Mouse (Mus musculus) CH12.LX (cell line): ENCODE results near the gene Ltb. TPM values are rescaled to one million over a fixed set of nuclear protein-coding genes. Genes with fewer than 3 reads are reported as not detected.

Experiments
- DNase-seq: peaks from one replicate; pipeline ENCODE4 v3.0.0-alpha.2; 2013; ENCODE audit errors: extremely low read depth
- H3K27ac ChIP-seq: 2 replicates; pipeline ENCODE4 v1.5.1; 2012; ENCODE audit warnings: low read depth, mild to moderate bottlenecking, control low read depth, moderate library complexity; ENCODE audit not compliant: insufficient read depth
- H3K27me3 ChIP-seq: replicated peaks from 2 replicates; pipeline ENCODE3; 2012; ENCODE audit warnings: inconsistent platforms
- H3K36me3 ChIP-seq, 2 experiments: replicated peaks in 1 of 2; 2 replicates each; pipeline versions ENCODE3 to v1.6.1; 2012; ENCODE audit warnings: inconsistent platforms in 1 of 2, low read length in 1 of 2, mild to moderate bottlenecking in 1 of 2, mixed read lengths in 1 of 2, moderate library complexity in 1 of 2; ENCODE audit not compliant: control insufficient read depth in 1 of 2, insufficient read depth in 1 of 2
- H3K4me1 ChIP-seq, 2 experiments: 2 replicates each; pipeline ENCODE4 v1.6.1; 2012; ENCODE audit warnings: inconsistent platforms in 1 of 2, moderate library complexity in 1 of 2; ENCODE audit not compliant: insufficient read depth in 2 of 2, control insufficient read depth in 1 of 2
- H3K4me2 ChIP-seq: 2 replicates; pipeline ENCODE4 v1.6.1; 2012; ENCODE audit warnings: low read depth, mild to moderate bottlenecking, control low read depth; ENCODE audit not compliant: poor library complexity, insufficient read depth, severe bottlenecking
- H3K4me3 ChIP-seq, 3 experiments: fragments of 150-350 bp in 1 of 3; sonication (generic) in 1 of 3; replicated peaks in 1 of 3; 2 replicates each; pipeline versions ENCODE3 to v1.5.1; 2011 to 2012; ENCODE audit warnings: low read depth in 2 of 3, low read length in 2 of 3, mild to moderate bottlenecking in 2 of 3, moderate library complexity in 2 of 3, control low read depth in 1 of 3, improper control_type of control experiment in 1 of 3, inconsistent platforms in 1 of 3, mixed read lengths in 1 of 3; ENCODE audit not compliant: poor library complexity in 1 of 3
- H3K79me2 ChIP-seq: replicated peaks from 2 replicates; pipeline ENCODE4 v1.6.1; 2012; ENCODE audit warnings: mild to moderate bottlenecking, moderate library complexity; ENCODE audit not compliant: control insufficient read depth, poor library complexity, insufficient read depth, severe bottlenecking; ENCODE audit errors: extremely low read depth
- H3K9ac ChIP-seq: 2 replicates; pipeline ENCODE4 v1.6.1; 2012; ENCODE audit warnings: low read depth, mild to moderate bottlenecking, control low read depth, moderate library complexity; ENCODE audit not compliant: insufficient read depth
- H3K9me3 ChIP-seq: replicated peaks from 2 replicates; pipeline ENCODE3; 2012; ENCODE audit warnings: low read length, inconsistent platforms, mixed read lengths
- BHLHE40 ChIP-seq: IDR thresholded peaks from 2 replicates; pipeline ENCODE4 v1.6.1; 2011; ENCODE audit warnings: mild to moderate bottlenecking, low read depth, low read length, improper control_type of control experiment
- CTCF ChIP-seq, 2 experiments: IDR thresholded peaks in 1 of 2; conservative IDR thresholded peaks in 1 of 2; 2 replicates each; pipeline ENCODE4 v1.5.1; 2011 to 2012; ENCODE audit warnings: low read depth in 2 of 2, low read length in 2 of 2, improper control_type of control experiment in 1 of 2, inconsistent platforms in 1 of 2, mild to moderate bottlenecking in 1 of 2, moderate library complexity in 1 of 2
- ELF1 ChIP-seq: IDR thresholded peaks from 2 replicates; pipeline ENCODE4 v1.6.1; 2014; ENCODE audit warnings: low read depth, mild to moderate bottlenecking, inconsistent platforms, low read length, improper control_type of control experiment
- EP300 ChIP-seq: IDR thresholded peaks from 2 replicates; pipeline ENCODE4 v1.6.1; 2011; ENCODE audit warnings: low read length, improper control_type of control experiment
- ETS1 ChIP-seq: conservative IDR thresholded peaks from 2 replicates; pipeline ENCODE4 v1.6.1; 2012; ENCODE audit warnings: low read depth, mild to moderate bottlenecking, inconsistent platforms, low read length, improper control_type of control experiment, moderate library complexity
- HCFC1 ChIP-seq: IDR thresholded peaks from 2 replicates; pipeline ENCODE4 v1.6.1; 2012; ENCODE audit warnings: low read depth, mild to moderate bottlenecking, inconsistent platforms, low read length, improper control_type of control experiment
- JUND ChIP-seq: conservative IDR thresholded peaks from 2 replicates; pipeline ENCODE4 v1.6.1; 2011; ENCODE audit warnings: low read depth, low read length, improper control_type of control experiment
- MEF2A ChIP-seq: IDR thresholded peaks from 2 replicates; pipeline ENCODE4 v1.6.1; 2014; ENCODE audit warnings: low read depth, mild to moderate bottlenecking, inconsistent platforms, low read length, improper control_type of control experiment, borderline replicate concordance
- MXI1 ChIP-seq: IDR thresholded peaks from 2 replicates; pipeline ENCODE4 v1.6.1; 2011; ENCODE audit warnings: mild to moderate bottlenecking, low read depth, low read length, improper control_type of control experiment
- NRF1 ChIP-seq: IDR thresholded peaks from 2 replicates; pipeline ENCODE4 v1.6.1; 2014; ENCODE audit warnings: low read depth, mild to moderate bottlenecking, inconsistent platforms, low read length, improper control_type of control experiment, moderate library complexity
- POLR2A ChIP-seq: IDR thresholded peaks from 2 replicates; pipeline ENCODE4 v1.6.1; 2011; ENCODE audit warnings: low read depth, mild to moderate bottlenecking, improper control_type of control experiment, low read length
- RCOR1 ChIP-seq: conservative IDR thresholded peaks from 2 replicates; pipeline ENCODE4 v1.6.1; 2012; ENCODE audit warnings: low read depth, mild to moderate bottlenecking, inconsistent platforms, low read length, improper control_type of control experiment
- SIN3A ChIP-seq: IDR thresholded peaks from 2 replicates; pipeline ENCODE4 v1.6.1; 2012; ENCODE audit warnings: low read length, improper control_type of control experiment, inconsistent platforms
- USF1 ChIP-seq: IDR thresholded peaks from 2 replicates; pipeline ENCODE4 v1.6.1; 2014; ENCODE audit warnings: low read depth, mild to moderate bottlenecking, inconsistent platforms, low read length, improper control_type of control experiment
- USF2 ChIP-seq: conservative IDR thresholded peaks from 2 replicates; pipeline ENCODE4 v1.6.1; 2011; ENCODE audit warnings: low read depth, low read length, improper control_type of control experiment
- ZC3H11A ChIP-seq: IDR thresholded peaks from 2 replicates; pipeline ENCODE4 v1.6.1; 2012; ENCODE audit warnings: low read depth, mild to moderate bottlenecking, inconsistent platforms, low read length, improper control_type of control experiment
- ZKSCAN1 ChIP-seq: IDR thresholded peaks from 2 replicates; pipeline ENCODE4 v1.6.1; 2012; ENCODE audit warnings: low read depth, inconsistent platforms, low read length, improper control_type of control experiment, borderline replicate concordance
- ZMIZ1 ChIP-seq: IDR thresholded peaks from 2 replicates; pipeline ENCODE4 v1.6.1; 2012; ENCODE audit warnings: low read depth, mild to moderate bottlenecking, inconsistent platforms, low read length, improper control_type of control experiment
- dilution Hi-C: fragments of 300-500 bp; cut with MboI; formaldehyde crosslinking; loops from 2 replicates; pipeline ENCODE4 v1.14.3; 2020; ENCODE audit warnings: low sequenced_read_pairs; ENCODE audit not compliant: extremely low pct_unique_long_range_greater_than_20kb, extremely low pct_ligation_motif_present
- in situ Hi-C: fragments of 300-500 bp; cut with MboI; formaldehyde crosslinking; loops from 3 replicates; pipeline ENCODE4 v1.14.3; 2019; ENCODE audit warnings: low sequenced_read_pairs, low pct_ligation_motif_present, low pct_unique_long_range_greater_than_20kb, mixed read lengths
- polyA plus RNA-seq: library from polyadenylated mRNA; unstranded; fragments of >175 nt; gene quantifications from 2 replicates; pipeline ENCODE4 v1.2.1, GENCODE M21; 2012; ENCODE audit warnings: low read depth; ENCODE audit not compliant: insufficient read length
- total RNA-seq, 2 experiments: library from RNA; depleted of rRNA; stranded (reverse); fragments of 300-350 nt in 1 of 2; fragments of >200 nt in 1 of 2; gene quantifications; 2 replicates each; pipeline ENCODE4 v1.2.3; 2012 to 2014

The Ltb gene
- total and polyA plus RNA-seq, 3 experiments, result 150 to 263 (median 234) TPM

GRCm38 (mm10) chr17:35210593-35210992 is 16.4 kb downstream of the Ltb start:
- dilution Hi-C loops (no loop called here), in situ Hi-C loops (no loop called here)
- Histone ChIP-seq H3K27ac (peak overlapping the region; percentile 97), H3K79me2 (no peaks in the 10 kb centered on the region), H3K4me2 (peak overlapping the region; percentile 41), H3K27me3 (no peaks in the 10 kb centered on the region), H3K36me3 (no peaks in the 10 kb centered on the region), H3K4me3 (no peak overlapping the region), H3K9me3 (no peaks in the 10 kb centered on the region), H3K9ac (peak overlapping the region; percentile 6; the same call in 1 of the 2 replicates), H3K4me1 (peaks cover 30 to 80% of the 10 kb centered on the region in 2 experiments)
- no peak for TF ChIP-seq MEF2A
- TF ChIP-seq MXI1, result no peak
- TF ChIP-seq CTCF (conservative IDR thresholded peaks at IDR 0.05 in 1 of 2, IDR thresholded peaks at IDR 0.05 in 1 of 2; ENCODE audit: low read depth in 2 of 2, low read length in 2 of 2), result no peak
- TF ChIP-seq SIN3A, result no peak
- TF ChIP-seq ZMIZ1, result peak; percentile 13; the same call in 1 of the 2 replicates
- peak; percentile 11; the same call in 1 of the 2 replicates for TF ChIP-seq ELF1
- TF ChIP-seq JUND, result no peak
- no peak for TF ChIP-seq USF2
- no peak for TF ChIP-seq BHLHE40
- no peak for TF ChIP-seq RCOR1
- TF ChIP-seq ZC3H11A, result no peak
- no peak for DNase-seq

GRCm38 (mm10) chr17:35213071-35213470 is 18.8 kb downstream of the Ltb start:
- Histone ChIP-seq H3K4me3 (no peak overlapping the region), H3K79me2 (no peaks in the 10 kb centered on the region), H3K4me1 (peaks cover 31 to 76% of the 10 kb centered on the region in 2 experiments), H3K9me3 (no peaks in the 10 kb centered on the region), H3K27ac (no peak overlapping the region), H3K4me2 (no peak overlapping the region), H3K9ac (no peak overlapping the region), H3K36me3 (no peaks in the 10 kb centered on the region), H3K27me3 (no peaks in the 10 kb centered on the region)
- in situ Hi-C loops, result no loop called here
- DNase-seq, result no peak
- no peak for TF ChIP-seq NRF1
- TF ChIP-seq ETS1, result no peak
- no peak for TF ChIP-seq EP300
- no peak for TF ChIP-seq MXI1
- no peak for TF ChIP-seq HCFC1
- no peak for TF ChIP-seq ZKSCAN1
- no peak for TF ChIP-seq USF1
- no peak for TF ChIP-seq POLR2A
- dilution Hi-C loops, result no loop called here
